Mouse (Mus musculus) T-cell, adult 2 months (primary cell): Measurements from ENCODE around the gene Ctnnd2.

Source experiments
- DNase-seq: peaks from one replicate; pipeline ENCODE4 v3.0.0; 2022; ENCODE audit warnings: low spot score

Ctnnd2 gene

GRCm38 (mm10) chr15:30240881-30241280 lies 68.5 kb downstream of the Ctnnd2 start:
- no peak for DNase-seq

DNA sequence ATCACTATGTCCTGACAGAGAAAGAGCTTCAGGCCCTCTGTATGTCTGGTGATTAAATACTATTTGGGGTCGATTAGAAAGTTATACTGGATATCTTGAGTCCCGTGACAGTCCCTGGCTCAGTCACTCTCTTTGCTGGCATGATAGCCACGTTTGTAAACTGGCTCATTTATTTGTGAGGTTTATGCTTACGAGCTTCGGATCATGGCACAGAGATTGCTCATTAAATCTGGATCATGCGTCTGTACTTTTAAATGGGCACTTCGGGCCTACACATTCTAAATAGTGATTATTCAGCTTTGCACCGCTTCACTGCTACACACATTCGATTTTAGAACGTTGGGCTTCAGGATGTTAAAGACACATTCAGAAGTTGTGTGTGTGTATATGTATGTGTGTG lies 96.4 kb downstream of the Ctnnd2 start:
- no peak for DNase-seq

- DNase-seq: no peak
Measured at GRCm38 (mm10) chr15:30271141-30271572, 98.8 kb downstream of the Ctnnd2 start.

DNA sequence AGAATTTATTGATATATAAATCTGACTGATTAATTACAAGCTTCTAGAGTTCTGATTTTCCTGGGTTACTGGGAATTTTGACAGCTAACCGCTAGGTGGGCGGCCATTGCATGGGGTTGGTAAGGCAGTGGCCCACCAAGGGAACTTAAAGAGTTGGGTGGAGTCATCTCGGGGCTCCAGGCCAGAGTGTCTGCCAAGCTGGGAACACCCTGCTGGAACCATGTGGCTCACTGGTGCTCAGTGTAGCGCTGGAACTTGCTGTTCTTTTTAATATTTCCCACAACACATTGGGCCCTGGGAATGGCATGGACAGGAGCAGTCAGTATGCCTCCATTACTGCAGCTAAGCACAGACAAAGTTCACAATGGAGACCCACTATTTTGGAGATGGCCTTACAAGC lies 99.9 kb downstream of the Ctnnd2 start:
- no peak for DNase-seq

DNA sequence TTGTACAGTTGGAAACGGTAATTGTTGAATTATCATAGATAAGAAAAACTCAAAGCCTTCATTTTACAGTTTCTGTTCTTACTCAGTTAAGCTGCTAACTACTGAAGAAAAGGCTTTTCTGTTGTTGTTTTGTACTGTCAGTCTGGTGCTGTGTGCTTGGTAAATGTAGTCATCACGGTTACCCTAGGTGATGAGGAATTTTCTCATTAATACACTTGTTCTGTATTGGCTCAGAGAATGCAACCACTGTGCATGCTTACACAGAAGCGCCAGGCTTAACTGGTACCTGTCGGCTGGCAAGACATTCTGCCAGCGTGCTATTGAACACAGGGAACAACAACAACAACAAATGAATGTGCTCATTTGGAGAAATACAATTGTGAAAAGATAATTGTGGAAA lies 103.3 kb downstream of the Ctnnd2 start:
- no peak for DNase-seq

DNA sequence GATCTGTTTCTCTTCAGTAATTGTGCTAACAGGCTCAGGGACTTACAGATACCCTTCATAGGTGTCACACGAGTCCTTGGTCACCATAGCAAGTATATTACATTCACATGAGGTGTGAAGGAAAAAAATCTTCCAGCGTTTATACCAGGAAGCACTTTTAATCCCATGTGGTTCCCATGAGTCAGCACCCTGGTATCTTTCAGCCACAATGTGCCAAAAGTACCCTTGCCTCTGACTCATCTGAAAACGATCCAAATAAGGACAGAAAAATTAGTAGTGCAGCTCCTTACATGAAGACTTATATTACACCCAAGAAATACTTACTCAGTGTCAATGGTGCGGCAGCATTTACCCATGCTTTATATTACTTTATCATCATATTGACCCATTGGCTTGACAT lies 104.3 kb downstream of the Ctnnd2 start:
- no peak for DNase-seq

- no peak for DNase-seq
Measured at GRCm38 (mm10) chr15:30278610-30279009, 106.2 kb downstream of the Ctnnd2 start.

GRCm38 (mm10) chr15:30285572-30286244 lies 113.3 kb downstream of the Ctnnd2 start:
- DNase-seq: no peak

DNA sequence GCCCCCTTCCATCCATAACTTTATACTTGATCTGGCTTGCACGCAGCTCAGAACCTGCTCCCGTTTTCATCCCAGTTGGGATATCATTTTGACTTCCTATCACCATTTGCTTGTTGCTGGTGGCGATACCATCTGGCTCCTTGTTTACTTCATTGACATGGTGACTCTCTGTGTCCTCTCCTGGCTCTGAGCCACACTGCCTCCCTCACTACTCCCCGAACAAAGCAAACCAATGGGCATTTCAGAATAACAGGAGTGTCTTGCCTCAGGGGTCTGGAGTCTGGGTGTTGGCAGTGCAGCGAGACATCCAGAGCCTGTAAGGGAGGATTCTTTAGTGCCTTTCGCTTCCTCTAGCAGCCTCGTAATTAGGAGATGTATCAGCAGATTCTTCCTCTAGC lies 113.9 kb downstream of the Ctnnd2 start:
- DNase-seq: no peak

DNA sequence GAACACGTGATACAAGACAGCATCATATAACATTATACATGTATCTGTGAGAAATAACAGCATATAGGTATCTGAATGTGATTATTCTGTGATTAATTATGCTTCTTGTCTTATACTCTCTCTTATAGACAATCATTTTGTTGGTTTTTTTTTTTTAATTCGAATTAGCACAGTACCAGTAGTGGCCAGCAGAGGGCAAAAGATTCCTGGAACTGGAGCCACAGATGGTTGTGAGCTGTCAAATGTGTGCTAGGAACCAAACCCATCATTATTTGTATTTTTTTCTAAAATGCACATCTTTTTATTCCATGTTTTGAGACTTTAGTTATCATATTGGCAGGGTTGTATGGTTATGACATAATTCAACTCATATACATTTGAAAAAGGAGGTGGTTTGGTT lies 130.4 kb downstream of the Ctnnd2 start:
- DNase-seq: no peak

- DNase-seq: no peak
Measured at GRCm38 (mm10) chr15:30306437-30306836, 134.0 kb downstream of the Ctnnd2 start.

- no peak for DNase-seq
Measured at GRCm38 (mm10) chr15:30322543-30322942, 150.2 kb downstream of the Ctnnd2 start.

- DNase-seq: no peak
Measured at GRCm38 (mm10) chr15:30333336-30334310, 161.2 kb downstream of the Ctnnd2 start.

GRCm38 (mm10) chr15:30338585-30339197 lies 166.3 kb downstream of the Ctnnd2 start:
- DNase-seq: no peak

- DNase-seq: no peak
Measured at GRCm38 (mm10) chr15:30345754-30346153, 173.4 kb downstream of the Ctnnd2 start.

- DNase-seq: no peak
Measured at GRCm38 (mm10) chr15:30364491-30364890, 192.1 kb downstream of the Ctnnd2 start.

DNA sequence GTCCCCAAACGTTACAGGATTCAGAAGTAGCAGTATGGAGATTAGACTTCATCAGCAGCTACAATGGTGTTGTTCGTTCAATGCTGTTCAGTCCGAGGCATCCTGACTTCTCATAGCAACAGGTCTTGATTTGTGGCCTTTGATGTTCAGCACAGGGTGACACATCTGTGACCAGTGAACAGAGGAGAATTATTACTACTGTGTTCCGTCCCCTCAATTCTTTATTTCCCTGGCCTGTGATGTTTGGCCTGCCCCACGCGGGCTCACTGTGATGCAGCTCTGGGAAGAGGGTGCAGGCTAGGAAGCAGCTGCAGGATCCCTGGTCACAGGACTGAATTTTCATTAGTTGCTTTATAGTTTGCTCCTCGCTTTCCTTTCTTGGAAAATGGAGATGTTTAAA lies 197.6 kb downstream of the Ctnnd2 start:
- DNase-seq: no peak

GRCm38 (mm10) chr15:30371151-30371550 lies 198.8 kb downstream of the Ctnnd2 start:
- no peak for DNase-seq

GRCm38 (mm10) chr15:30373654-30374215 lies 201.3 kb downstream of the Ctnnd2 start:
- DNase-seq: no peak

- DNase-seq: no peak
Measured at GRCm38 (mm10) chr15:30374907-30375306, 202.5 kb downstream of the Ctnnd2 start.

- no peak for DNase-seq
Measured at GRCm38 (mm10) chr15:30383075-30383842, 210.9 kb downstream of the Ctnnd2 start.

GRCm38 (mm10) chr15:30384386-30384785 lies 212.0 kb downstream of the Ctnnd2 start:
- DNase-seq: no peak
